Mouse (Mus musculus) heart, adult 18-20 months (tissue): Measurements from ENCODE around the gene Igsf9b. TPM values are rescaled to one million over a fixed set of nuclear protein-coding genes. Genes with fewer than 3 reads are reported as not detected.

Experiments used
- DNase-seq, 2 experiments: peaks; one replicate each; pipeline ENCODE4 v3.0.0; 2021 to 2022; ENCODE audit warnings: mixed read lengths in 1 of 2
- total RNA-seq, 2 experiments: library from RNA; stranded (reverse); gene quantifications; 2 replicates each; pipeline ENCODE4 v1.2.3; 2021

Igsf9b gene
- total RNA-seq, 2 experiments from 2014 or later = 3.6 to 3.8 TPM

DNA sequence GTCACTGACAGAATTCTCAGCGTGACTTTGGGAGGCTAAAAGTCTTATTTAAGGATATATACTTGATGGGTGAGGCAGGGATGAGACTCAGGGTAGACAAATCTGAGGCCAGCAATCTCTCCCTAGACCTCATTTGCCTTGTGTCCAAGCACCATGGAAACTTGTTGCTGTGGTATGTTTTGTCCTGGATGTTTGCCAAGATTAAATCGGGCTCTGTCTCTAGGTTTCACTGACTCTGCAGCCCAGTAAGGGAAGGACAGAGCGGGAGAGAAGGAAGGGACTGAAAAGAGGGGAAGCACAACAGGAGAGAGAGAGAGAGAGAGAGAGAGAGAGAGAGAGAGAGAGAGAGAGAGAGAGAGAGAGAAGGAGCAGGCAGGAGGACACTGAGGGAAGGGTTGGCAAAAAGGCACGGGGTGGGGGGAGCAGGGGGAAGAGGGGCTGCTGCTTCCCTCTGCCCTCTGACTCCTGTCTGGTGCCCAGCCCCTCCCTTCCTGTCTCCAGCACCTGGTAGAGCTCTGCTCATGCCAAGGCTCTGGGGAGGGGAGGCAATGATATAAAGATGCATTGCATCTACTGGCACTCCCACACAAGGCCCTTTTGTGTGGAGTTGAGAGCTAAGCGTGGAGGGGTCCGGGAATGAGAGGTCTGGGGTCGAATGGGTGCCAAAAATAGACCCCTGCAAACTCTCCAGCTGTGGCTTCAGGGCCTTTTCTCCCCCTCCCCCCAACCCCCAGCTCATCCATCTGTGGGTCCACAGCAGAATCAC, 9.3 kb upstream of the Igsf9b start:
- DNase-seq = peak; percentile 23 to 28

DNA sequence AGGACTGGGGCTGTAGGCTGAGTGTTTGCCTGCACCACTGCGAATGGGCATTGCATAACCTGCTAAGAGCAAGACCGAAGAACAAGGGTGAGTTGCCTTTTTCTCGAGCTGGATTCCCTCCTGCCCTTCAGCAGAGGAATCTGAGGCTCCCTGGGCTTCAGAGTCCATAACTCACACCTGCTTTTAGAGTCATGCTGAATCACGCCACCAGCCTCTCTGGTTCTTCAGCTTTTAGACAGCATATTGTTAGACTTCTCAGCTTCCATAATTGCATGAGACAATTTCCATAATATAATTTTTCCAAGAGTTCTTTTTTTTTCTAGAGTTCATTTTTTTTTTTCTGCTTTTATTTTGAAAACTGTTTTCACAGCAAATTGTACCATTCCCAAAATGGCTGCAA, 4.6 kb upstream of the Igsf9b start:
- DNase-seq = no peak

DNA sequence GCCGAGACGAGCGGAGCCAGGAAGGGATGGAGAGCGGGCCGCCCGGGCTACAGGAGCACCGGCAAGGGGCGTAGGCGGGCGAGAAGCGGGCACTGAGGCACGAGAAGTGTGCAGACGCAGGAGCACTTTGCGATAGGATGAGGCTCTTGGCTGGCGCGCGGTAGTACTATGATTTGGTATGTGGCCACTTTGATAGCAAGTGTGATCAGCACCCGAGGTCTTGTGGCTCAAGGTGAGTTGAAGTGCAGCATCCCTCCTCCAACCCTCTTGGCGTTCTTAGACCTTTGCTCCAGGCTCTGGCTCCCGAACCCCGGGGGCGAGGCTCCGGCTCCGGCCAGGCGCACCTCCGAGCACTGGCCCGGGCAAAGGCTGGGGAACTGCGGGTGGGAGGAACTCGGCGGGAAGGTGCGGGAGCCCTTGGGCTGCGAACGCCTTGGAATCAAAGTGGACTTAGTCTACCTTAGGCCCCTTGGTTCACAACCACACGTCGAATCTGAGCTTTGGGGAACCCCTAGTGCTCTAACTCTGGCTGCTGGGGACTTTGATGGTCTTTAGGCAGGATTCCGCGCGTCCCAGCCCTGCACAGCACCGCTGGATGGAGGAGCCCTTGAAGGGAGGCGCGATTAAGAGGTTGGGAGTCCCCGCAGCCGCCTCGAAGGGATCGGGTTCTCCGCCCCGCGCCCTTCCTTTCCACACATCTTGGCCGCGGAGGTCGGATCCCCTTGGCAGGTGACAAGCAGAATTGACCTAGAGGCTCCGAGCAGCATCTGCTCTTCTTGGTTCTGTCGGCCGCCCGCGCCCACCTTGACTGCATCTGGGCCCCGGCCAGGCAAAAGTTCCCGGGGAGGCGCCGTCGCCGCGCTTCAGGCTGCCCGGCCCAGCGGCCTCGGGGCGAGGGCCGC, 533 bp downstream of the Igsf9b start:
- DNase-seq = peak in 1 of 2 experiments; percentile 24

DNA sequence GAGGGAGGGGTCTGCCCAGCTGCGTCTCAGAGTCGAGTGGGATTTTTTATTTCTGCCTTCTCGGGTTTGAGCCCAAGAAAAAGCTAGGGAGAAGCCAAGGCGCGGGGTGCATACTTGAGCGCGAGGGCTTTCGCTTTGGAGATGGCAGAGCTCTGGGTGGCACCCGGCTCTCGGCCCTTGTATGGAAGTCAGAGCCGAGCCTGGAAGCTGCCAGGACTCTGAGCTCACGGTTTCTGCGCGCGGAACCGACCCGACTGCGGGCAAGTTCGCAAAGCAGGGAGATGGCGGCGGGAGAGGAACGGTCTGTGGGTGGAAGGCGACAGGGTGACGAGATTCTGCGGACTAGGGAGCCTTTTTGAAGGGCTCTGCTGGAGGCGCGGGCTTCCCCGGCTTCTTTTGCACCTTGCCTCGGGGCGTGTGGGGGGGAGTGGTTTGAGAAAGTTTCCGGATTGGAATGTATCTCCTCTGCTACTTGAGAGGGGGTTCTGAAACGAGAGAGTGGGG, 1.2 kb downstream of the Igsf9b start:
- peak; percentile 18 to 45 for DNase-seq

DNA sequence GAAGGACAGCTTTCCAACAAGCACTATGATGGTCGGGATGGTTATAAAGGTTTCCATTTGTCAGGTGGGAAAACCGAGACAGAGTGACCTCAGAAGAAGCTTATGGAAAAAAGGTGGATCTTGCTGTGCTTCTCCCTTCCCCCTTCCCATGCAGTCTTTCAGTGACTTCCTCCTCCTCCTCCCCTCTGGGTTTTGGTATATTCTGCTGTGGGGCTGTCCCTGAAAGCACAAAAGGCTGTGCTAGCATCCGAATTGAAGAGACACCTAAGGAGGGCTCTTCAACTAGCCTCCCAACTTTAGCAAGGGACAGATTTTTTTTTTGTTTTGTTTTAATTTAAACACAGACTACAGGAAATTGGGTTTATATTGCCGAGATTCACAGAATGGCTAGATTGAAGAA, 1.7 kb downstream of the Igsf9b start:
- DNase-seq = no peak

DNA sequence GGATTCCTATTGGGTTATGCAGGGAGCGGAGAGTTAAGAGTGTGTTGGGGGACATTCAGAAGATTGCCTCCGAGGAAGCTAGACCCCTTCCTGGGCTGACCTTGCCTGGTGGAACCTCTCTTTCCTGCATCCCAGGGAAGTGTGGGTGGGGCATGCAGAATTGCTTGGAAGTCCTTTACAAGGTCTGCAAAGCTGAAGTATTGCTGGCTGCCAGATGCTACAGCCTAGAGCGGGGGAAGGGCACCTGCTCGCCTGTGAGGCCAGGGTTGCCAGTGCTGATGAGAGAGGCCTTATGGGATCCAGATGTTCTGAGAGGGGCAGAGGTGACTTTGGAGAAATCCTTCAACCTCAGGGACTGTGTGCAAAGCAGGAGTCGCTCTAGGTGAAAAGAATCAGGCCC, 2.5 kb downstream of the Igsf9b start:
- no peak for DNase-seq

DNA sequence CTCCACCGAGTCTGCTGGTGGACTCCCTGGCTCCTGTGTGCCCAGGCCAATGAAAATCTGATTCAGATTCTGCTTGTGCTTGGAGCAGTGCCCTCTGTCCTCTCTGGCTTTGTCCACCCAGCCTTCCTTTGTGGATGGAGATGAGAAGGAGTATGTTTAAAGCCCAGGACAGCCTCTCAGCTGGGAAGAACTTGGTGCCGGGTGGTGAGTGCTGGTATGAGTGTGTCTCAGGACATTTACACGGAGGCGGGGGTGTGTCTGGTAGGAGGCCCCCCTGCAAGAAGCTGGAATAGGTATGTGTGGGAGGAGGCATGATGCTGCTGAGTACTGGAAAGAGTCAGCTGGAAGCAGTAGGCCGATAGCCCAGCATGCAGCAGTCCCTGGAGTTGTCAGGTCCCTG, 3.3 kb downstream of the Igsf9b start:
- no peak for DNase-seq

DNA sequence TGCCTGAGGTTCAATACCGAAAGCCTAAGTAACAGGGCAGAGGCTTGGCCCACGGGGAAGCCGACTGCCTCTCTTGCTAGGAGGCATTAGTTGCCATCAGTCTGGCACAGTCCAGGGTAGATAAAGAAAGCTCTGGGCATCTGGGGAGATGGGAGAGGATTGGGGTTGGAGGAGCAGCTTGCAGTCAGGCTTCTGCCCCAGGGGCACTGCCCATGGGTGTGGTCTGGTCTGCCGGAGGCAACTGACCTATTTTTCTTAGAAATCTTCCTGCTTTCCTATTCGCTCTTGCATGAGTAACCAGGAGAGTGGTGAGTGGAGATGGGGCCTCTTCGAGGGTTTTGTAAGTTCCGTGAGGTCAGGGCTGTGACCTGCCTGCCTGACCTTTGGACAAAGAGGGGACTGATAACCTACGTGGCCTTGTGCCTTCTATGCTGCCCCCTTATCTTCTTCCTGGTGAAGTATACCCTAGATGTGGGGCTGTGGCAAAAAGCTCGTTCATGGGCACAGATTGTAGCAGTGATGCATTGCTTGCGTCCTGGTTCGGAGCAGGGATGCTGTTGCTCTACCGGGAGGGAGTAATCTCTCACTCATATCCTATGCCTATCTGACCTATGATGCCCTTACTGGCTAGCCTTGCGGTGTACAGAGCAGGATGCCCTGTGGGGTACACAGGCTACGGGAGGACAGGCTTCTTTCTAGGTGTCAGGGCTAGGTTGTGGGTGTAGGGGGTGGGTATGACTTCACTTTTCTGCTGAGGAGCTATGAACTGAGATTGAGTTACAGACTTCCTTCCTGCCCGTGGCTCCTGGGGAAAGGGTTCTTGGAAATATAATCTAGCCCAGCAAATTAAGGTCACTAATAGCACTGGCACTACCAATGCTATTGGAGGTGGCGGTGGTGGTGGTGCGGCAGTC, 4.8 kb downstream of the Igsf9b start:
- DNase-seq = no peak

DNA sequence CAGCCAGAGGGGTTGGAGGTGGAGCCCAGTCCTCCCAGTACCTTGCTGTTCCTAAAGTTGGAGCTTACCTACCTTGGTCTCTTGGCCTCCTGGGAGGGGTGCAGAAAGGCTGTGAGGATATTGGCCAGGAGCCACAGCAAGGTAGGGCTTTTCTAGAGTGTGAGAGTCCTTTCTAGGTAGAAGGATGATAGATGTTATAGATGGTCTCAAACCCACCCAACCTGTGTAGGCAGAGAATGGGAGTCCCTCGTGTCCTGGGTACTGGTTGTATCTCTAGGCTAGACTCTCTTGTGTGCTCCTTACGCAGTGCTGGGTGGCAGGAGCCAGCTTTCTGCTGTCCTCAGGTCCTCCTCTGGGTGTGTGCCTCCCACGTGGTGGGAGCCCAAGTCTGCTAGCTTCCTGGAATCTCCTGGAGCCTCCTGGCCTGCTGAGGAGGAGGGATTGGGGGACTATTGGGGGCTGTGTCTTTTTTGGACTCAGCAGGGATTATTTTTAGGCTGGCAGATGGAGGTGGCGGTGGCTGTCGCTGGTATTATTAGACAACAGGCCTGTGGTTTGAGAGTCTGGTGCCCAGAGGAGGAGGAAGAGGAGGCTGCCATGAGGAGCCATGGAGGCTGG, 5.6 kb downstream of the Igsf9b start:
- DNase-seq = peak in 1 of 2 experiments; percentile 19

DNA sequence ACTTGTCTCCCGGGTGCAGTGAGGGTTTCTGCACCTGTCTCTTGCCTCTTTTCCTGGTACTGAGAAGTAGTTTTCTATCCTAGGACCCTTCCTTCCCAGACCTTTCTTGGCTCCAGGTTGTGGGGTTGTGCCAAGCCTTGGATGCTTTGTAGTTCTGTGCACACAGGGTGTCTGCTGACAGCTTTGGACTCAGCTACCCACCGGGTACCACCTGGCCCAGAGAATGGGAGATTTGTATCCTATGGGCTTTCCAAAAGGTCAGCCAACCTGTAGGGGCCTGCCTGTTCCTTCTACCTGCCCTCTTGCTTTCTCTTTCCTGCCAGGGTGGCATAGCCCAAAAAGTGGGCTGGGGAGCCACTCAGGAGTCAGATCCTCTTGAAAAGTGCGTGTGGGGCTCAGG, 6.5 kb downstream of the Igsf9b start:
- DNase-seq = no peak

DNA sequence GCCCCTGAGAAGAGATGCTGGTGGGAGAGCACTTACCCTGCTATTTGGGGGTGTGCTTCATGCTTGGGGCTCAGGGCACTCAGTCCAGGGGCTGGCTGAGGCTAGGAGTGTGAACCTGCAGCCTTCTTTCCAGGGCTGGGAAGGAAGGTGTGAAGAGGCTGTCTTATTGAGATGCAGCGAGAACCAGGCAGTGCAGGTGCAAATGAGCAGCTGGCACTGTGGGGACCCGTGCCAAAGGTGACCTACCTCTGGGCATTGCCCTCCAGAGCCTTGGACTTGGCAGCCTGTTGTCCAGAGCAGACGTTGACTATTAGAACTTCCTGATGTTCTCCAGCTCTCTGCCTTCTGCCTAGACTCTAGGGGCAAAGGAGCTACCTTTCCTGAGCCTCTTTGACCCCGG, 7.6 kb downstream of the Igsf9b start:
- no peak for DNase-seq

DNA sequence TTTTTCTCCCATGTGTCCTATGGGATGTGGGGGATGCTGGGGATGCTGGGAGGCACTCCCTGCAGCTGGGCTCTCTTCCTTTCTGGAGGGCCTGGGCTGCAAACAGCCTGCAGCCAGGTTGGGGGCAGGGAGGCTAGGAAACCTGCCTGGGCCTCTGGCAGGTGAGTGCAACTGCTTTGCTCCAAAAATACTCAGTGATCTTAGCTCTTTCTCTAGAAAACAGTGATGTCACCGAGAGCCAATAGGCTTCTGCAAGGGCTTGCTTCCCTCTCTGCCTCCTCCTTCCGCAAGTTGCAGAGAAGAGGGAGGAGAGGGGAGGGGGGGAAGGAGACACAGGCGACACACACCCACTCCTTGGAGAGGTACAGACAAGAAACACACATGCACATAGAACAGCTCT, 8.3 kb downstream of the Igsf9b start:
- no peak for DNase-seq

DNA sequence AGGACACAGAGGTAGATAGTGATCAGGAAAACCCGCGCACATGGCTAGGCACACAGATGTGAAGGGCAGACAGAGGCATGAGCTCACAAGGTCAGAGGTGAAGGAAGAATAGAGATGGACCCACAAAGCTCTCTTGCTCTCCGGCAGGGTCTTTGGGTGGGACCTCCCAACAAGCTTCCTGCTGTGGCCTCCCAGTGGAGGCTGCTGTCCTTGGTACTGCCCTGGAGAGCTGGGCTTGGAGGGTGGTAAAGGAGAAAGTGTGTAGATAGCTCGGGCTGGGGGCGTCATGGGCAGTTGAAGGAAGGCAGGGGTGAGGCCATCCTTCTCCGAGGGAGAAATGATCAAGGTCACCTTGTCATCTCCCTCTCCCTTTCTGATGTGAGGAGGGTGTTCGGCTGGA, 9.0 kb downstream of the Igsf9b start:
- DNase-seq = no peak

DNA sequence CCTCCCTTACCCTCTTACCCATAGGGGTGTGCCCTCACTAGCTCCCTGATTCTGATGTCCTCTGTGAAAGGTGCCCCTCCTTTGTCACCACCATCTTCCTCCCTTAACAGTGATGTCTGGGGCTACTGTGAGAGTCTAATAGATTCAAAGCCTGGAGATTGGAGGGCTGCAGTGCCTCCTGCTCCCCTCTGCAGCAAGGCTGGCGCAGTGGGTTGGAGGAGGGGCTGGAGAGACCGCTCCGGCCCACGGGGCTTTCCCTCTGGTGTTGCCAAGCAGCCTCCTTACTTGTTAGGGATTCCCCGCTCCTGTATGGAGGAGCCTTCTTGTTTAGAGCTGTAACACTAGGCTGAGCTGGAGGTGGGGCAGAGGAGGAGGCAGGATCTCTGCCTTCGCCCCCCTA, 9.6 kb downstream of the Igsf9b start:
- no peak for DNase-seq

DNA sequence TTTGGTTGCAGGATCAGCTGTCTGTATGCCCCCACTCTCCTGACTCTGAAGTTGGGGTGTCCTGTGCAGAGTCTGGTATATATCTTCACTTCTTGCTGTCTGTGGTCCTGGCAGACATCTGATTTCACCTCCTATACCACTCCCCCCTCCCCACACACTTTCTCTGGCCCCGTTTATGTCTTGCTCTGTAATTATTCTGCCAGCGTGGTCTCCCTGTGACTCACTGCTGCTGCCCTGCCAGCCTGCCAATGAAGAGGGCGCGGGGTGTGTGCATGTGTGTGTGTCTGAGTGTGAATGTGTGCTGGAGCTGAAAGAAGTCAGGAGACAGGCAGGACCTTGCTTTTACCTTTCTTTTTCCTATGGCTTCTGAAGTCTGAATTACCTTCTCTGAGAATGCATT, 11.0 kb downstream of the Igsf9b start:
- no peak for DNase-seq

DNA sequence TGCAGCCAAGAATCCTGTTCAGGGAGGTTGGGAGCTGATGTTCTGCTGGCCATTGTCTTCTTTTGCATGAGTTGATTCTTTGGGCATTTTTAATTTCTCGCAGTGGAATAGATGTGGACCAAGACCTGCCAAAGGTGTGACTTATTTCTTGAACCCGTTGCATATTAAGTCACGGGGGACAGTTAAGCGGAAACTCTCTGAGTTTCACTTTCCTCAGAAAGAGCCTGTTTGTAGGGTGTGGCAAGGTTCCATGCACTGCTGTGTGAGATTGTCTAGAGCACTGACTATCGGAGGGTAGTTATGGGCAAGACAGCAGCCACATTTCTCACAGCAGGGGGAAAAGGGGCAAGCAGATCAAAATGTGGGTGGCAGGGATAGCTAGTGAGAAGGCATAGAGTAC, 14.4 kb downstream of the Igsf9b start:
- DNase-seq = no peak

DNA sequence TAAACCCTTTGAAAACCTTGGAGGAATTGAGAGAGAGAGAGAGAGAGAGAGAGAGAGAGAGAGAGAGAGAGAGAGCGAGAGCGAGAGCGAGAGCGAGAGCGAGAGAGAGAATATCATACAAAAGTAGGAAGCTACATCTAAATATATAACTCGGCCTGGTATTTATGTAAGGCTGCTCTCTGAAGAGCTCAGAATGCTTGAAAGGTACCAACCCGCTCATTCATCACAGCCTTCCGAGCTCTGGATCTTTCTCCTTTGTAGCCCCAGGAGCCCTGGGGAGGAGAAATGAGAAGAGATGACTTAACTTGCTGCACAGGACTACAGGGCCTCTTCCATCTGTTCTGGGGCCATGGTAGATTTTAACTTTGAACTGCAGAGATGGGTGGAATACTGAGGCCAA, 22.3 kb downstream of the Igsf9b start:
- DNase-seq = no peak

DNA sequence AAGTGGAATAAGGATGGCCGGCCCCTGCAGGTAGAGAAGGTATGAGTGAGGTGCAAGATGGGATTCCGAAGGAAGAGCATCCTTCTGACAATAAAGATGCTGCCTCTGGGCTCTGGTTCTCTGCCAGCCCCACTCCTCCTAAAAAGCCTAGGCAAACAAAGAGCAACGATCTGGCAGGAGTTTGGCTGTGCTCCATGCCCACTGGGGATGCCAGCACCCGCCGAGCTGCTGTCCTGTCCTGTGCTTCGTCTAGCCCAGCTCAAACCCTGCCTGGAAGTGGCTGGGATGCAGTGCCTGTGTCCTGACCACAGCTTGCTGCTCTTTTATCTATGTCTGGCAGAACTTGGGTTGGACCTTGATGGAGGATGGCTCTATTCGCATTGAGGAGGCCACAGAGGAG, 23.3 kb downstream of the Igsf9b start:
- DNase-seq = no peak

DNA sequence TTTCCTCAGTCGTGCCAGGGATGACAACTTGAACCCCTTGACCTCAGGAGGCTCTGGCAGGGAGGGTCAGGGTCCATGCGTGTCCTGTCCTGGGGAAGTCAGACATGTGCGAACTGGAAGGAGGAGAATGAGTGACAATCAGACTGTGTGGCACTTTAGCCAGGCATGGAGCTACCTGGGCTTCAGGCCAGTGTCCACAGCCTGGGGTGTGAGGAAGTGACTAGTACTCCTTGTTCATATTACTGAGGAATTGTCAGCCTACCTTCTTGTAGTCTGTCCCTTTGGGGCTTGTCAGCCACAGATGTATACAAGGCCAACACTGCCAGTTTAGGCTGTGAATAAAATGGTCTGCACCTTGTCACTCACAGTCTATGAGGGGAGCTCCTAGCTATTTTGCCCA, 24.4 kb downstream of the Igsf9b start:
- DNase-seq = no peak

DNA sequence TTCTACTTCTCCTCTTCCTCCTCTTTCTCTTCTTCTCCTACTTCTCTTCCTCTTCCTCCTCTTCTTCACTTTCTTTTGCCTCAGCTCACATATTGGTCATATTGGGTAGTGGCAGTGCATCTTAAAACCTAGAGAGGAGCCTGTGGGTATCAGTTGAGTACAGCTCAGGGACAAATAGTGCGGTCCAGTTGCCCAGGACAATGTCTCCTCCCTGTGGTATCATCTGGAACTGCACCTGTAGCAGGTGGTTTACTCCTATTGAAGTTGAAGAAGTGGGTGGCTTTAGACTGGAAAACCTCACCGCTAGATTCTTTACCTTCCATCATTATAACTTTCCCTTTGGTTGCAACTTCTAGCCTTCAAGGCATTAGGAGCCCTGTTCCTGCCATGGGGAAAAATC, 26.9 kb downstream of the Igsf9b start:
- peak; percentile 39 to 74 for DNase-seq

DNA sequence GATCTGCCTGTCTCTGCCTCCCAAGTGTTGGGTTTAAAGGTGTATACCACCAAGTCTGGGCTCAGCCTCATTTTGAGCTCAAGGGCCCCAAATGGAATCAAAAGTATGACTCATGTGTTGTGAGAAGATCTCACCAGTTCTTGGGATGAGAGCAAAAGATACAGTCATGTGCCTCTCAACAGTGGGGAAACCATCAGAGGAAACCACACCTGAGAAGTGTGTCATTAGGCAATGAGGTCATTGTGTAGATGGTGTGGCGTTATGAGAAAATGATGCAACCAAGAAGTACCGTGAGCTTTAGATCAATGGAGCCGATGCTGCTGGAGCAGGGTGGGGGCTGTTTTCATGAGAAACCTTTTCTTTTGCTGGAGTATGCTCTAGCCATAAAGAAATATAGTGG, 28.6 kb downstream of the Igsf9b start:
- DNase-seq = no peak

DNA sequence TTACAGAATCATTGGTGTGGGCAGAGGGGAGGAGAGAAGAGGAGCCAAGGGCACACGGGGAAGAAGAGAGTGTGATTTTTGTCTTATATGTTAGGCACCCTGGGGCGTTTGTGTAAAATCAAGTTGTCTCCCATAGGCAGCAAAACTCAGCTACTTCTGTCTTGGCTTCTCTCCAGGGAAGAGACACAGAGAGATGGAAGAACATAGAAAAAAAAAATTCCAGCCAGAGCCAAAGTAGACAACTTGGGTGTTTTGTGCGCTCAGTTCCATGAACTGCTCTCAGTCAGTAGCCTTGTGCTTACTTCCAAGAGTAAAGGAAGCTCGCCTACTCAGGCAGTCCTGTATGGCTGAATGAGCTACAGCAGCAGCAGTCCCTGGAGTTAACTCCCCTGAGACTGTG, 31.4 kb downstream of the Igsf9b start:
- no peak for DNase-seq
